Mouse (Mus musculus) urinary bladder, adult 18-20 months (tissue): ENCODE data around the gene Pid1.

Experiments
- DNase-seq, 2 experiments: peaks; one replicate each; pipeline ENCODE4 v3.0.0; 2022; ENCODE audit warnings: low spot score in 2 of 2, mixed read lengths in 2 of 2

Pid1 gene

DNA sequence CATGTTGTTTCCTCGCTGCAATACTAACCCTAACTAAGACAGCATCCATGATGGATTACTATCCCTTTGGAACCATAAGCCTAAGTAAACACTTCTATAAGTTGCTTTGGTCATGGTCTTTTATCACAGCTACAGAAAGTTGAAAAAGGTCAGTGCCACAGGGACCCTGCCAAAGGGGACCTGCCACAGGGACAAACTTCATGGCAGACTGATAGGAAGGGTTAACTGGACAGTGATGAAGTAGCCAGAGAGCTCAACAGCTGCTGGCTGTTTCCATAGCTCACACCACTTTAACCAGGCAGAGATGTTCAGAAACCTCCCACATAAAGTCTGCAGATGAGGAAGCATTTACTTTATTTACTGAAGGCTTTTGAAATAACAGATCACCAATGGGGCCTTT lies 287.0 kb downstream of the Pid1 start:
- no peak for DNase-seq

DNA sequence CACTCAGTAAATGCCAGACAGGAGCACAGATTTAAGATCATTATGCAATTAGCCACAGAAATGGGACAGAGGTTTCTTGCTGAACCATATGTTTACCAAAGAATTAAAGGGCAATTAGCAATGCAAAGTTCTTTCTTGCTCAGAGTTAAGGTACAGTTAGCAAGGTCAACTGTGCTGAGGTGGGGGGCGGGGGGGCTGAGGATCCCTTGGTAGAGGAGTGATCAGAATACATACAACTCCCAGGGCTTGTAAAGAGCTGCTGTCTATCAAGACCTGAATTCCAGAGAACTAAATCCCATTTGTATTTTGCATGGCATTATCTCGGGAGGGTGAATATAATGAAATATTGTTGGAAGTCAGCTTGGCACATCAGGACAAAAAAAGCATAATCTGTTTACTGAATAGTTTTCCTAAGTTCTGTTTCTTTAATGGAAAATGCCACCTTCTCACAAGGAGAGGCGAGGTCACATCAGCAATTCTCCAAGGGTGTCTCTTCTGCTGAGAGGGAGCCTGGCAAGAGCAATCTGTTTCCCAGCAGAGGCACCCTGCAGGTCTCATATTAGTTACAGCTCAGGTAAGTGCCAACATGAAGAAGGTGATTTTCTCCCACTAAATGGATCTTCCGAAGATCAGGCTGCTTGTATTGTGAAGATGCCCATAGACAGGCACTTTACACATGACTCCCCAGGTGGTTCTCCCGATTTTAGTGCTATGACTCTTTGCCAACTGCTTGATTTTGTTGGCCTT lies 306.9 kb downstream of the Pid1 start:
- DNase-seq, result no peak

DNA sequence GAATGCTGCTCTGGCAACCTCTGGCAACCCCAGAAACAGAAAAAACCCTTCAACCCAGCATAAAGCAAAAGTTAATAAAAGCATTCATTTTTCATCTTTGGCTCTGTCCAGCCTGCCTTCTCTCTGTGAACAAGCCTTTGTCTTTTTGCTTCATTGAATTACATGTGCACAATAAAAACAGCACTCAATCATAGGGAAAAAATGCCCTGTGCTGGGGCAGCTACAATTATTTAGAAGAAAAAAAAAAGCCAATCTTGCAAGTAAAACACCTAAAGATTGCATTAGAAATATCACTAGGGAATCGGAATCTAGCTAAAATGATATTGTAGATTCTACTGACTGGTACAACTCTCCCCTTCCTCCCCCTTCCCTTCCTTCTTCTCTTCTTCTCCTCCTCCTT lies 307.7 kb downstream of the Pid1 start:
- DNase-seq, result no peak

DNA sequence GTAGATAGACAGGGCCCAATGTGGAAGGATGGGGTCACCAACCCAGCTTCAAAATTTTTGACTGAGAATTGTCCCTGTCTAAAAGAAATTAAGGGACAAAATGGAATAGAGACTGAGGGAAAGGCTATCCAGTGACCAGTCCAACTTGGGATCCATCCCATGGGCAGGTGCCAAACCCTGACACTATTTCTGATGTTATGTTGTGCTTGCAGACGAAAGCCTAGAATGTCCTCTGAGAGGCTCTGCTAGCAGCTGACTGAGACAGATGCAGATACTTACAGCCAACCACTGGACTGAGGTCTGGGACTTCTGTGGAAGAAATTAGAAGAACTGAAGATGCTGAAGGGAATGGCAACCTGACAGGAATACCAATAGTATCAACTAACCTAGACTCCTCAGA lies 338.2 kb downstream of the Pid1 start:
- DNase-seq, result no peak

DNA sequence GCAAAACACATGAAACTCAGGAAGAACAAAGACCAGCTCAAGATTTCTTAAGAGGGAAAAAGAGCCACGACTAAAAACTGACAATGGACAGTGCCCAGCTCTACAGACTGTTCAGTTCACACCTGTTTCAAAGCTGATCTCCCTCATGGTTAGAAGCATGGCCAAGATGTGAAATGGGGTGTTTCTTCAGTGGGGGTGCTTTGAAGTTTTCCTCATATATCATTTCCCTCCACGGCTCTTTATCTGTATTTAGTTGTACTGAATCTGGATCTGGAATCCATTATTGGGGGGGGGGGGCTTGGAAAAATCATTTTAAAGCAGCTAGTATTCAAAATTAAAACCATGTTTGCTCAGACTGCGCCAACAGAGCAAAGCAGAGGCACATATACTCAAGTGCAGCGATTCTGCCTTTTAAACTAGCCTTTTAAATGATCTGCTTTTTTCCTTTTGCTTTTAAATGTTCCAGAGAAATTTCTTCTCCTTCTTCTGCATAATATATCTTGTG lies 351.1 kb downstream of the Pid1 start:
- no peak for DNase-seq

DNA sequence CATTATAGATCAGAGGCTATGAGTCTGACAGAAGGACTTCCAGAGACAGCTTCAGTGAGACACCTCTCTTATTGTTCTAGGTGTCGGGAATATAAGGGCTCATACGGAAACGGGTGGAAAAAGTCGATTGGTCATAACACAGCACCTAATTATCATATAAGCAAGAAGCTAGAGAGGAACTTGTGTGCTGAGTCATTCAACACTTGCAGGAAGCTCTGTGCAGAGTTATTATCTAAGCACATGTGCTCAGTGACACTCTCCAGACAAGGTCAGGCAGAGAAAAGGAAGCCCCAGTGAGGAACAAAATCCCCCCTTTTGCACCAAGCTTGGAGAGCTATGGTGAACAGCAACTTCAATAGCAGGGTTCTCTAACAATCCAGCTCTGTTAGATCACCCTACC lies 361.4 kb downstream of the Pid1 start:
- no peak for DNase-seq
